Mouse (Mus musculus): ENCODE data around the gene Errfi1. TPM values are rescaled to one million over a fixed set of nuclear protein-coding genes. Genes with fewer than 3 reads are reported as not detected.

The Errfi1 gene
- polyA plus RNA-seq, 1 experiment from 2014 or later, result 41.4 TPM

GRCm38 (mm10) chr4:150854839-150855246 is 1.1 kb downstream of the Errfi1 start:
- WGBS (ENCODE audit: insufficient replicate concordance), result under 1% methylated on average over 58 of the region's 59 CpGs
- Histone ChIP-seq H3K27me3 (ENCODE audit: control insufficient read depth, insufficient read depth, low read depth, low read length) (peaks cover 23% of the 10 kb centered on the region), H3K9ac (ENCODE audit: low read depth, low read length) (peak overlapping the region; percentile 69), H3K9me3 (replicated peaks; ENCODE audit: control insufficient read depth, low read length) (no peaks in the 10 kb centered on the region), H3K4me2 (ENCODE audit: low read depth, low read length) (peak overlapping the region; percentile 69), H3K4me1 (ENCODE audit: control insufficient read depth, low read depth, low read length) (peaks cover 6% of the 10 kb centered on the region), H3K4me3 (ENCODE audit: low read depth, low read length) (peak overlapping the region; percentile 64), H3K36me3 (ENCODE audit: control insufficient read depth, insufficient read depth) (no peaks in the 10 kb centered on the region), H3K27ac (ENCODE audit: low read length) (peak overlapping the region; percentile 76)
- ATAC-seq (ENCODE audit: low read depth), result peak; percentile 61

- Histone ChIP-seq H3K27me3 (ENCODE audit: control insufficient read depth, insufficient read depth, low read depth, low read length) (peaks cover 23% of the 10 kb centered on the region), H3K9me3 (replicated peaks; ENCODE audit: control insufficient read depth, low read length) (no peaks in the 10 kb centered on the region), H3K36me3 (ENCODE audit: control insufficient read depth, insufficient read depth) (no peaks in the 10 kb centered on the region), H3K9ac (ENCODE audit: low read depth, low read length) (peak overlapping the region; percentile 69), H3K27ac (ENCODE audit: low read length) (peak overlapping the region; percentile 67), H3K4me3 (ENCODE audit: low read depth, low read length) (peak overlapping the region; percentile 64), H3K4me2 (ENCODE audit: low read depth, low read length) (peak overlapping the region; percentile 69), H3K4me1 (ENCODE audit: control insufficient read depth, low read depth, low read length) (peaks cover 6% of the 10 kb centered on the region)
- WGBS (ENCODE audit: insufficient replicate concordance), result 1% methylated on average over 30 of the region's 43 CpGs
- ATAC-seq (ENCODE audit: low read depth), result no peak
Measured at GRCm38 (mm10) chr4:150855346-150855745, 1.6 kb downstream of the Errfi1 start.

- no peak overlapping the region for H3K27ac ChIP-seq (ENCODE audit: low read length)
- H3K4me1 ChIP-seq (ENCODE audit: control insufficient read depth, low read depth, low read length), result no peaks in the 10 kb centered on the region; the same call in 1 of the 2 replicates
- no peak overlapping the region; the same call in 1 of the 2 replicates for H3K4me2 ChIP-seq (ENCODE audit: low read depth, low read length)
- peaks cover 7% of the 10 kb centered on the region for H3K27me3 ChIP-seq (ENCODE audit: control insufficient read depth, insufficient read depth, low read depth, low read length)
- ATAC-seq (ENCODE audit: low read depth), result no peak
- H3K4me3 ChIP-seq (ENCODE audit: low read depth, low read length), result no peak overlapping the region
- WGBS (ENCODE audit: insufficient replicate concordance), result 48% methylated on average over 4 of the region's 4 CpGs
- no peaks in the 10 kb centered on the region for H3K36me3 ChIP-seq (ENCODE audit: control insufficient read depth, insufficient read depth)
- H3K9ac ChIP-seq (ENCODE audit: low read depth, low read length), result no peak overlapping the region
- H3K9me3 ChIP-seq (replicated peaks; ENCODE audit: control insufficient read depth, low read length), result no peaks in the 10 kb centered on the region
Measured at GRCm38 (mm10) chr4:150860526-150860925, 6.8 kb downstream of the Errfi1 start.

GRCm38 (mm10) chr4:150861161-150861560 is 7.4 kb downstream of the Errfi1 start:
- Histone ChIP-seq H3K36me3 (ENCODE audit: control insufficient read depth, insufficient read depth) (no peaks in the 10 kb centered on the region), H3K4me2 (ENCODE audit: low read depth, low read length) (no peak overlapping the region), H3K9ac (ENCODE audit: low read depth, low read length) (no peak overlapping the region), H3K4me3 (ENCODE audit: low read depth, low read length) (no peak overlapping the region), H3K27me3 (ENCODE audit: control insufficient read depth, insufficient read depth, low read depth, low read length) (peaks cover 3% of the 10 kb centered on the region; the same call in 1 of the 2 replicates), H3K4me1 (ENCODE audit: control insufficient read depth, low read depth, low read length) (no peaks in the 10 kb centered on the region; the same call in 1 of the 2 replicates), H3K9me3 (replicated peaks; ENCODE audit: control insufficient read depth, low read length) (no peaks in the 10 kb centered on the region), H3K27ac (ENCODE audit: low read length) (no peak overlapping the region)
- whole genome bisulfite sequencing (ENCODE audit: insufficient replicate concordance), result 71% methylated on average over 2 of the region's 2 CpGs
- ATAC-seq (ENCODE audit: low read depth), result no peak

GRCm38 (mm10) chr4:150862626-150863375 is 9.1 kb downstream of the Errfi1 start:
- no peaks in the 10 kb centered on the region for H3K27me3 ChIP-seq (ENCODE audit: control insufficient read depth, insufficient read depth, low read depth, low read length)
- ATAC-seq (ENCODE audit: low read depth), result no peak
- no peak overlapping the region for H3K4me2 ChIP-seq (ENCODE audit: low read depth, low read length)
- WGBS (ENCODE audit: insufficient replicate concordance), result 41% methylated on average over 8 of the region's 8 CpGs
- H3K9ac ChIP-seq (ENCODE audit: low read depth, low read length), result no peak overlapping the region
- H3K4me3 ChIP-seq (ENCODE audit: low read depth, low read length), result no peak overlapping the region
- H3K36me3 ChIP-seq (ENCODE audit: control insufficient read depth, insufficient read depth), result peaks cover 4% of the 10 kb centered on the region; the same call in 1 of the 2 replicates
- H3K27ac ChIP-seq (ENCODE audit: low read length), result no peak overlapping the region
- no peaks in the 10 kb centered on the region for H3K9me3 ChIP-seq (replicated peaks; ENCODE audit: control insufficient read depth, low read length)
- H3K4me1 ChIP-seq (ENCODE audit: control insufficient read depth, low read depth, low read length), result no peaks in the 10 kb centered on the region; the same call in 1 of the 2 replicates

GRCm38 (mm10) chr4:150865371-150865770 is 11.7 kb downstream of the Errfi1 start:
- H3K4me2 ChIP-seq (ENCODE audit: low read depth, low read length), result no peak overlapping the region
- H3K4me3 ChIP-seq (ENCODE audit: low read depth, low read length), result no peak overlapping the region
- no peaks in the 10 kb centered on the region for H3K9me3 ChIP-seq (replicated peaks; ENCODE audit: control insufficient read depth, low read length)
- ATAC-seq (ENCODE audit: low read depth), result no peak
- peaks cover 4% of the 10 kb centered on the region; the same call in 1 of the 2 replicates for H3K36me3 ChIP-seq (ENCODE audit: control insufficient read depth, insufficient read depth)
- no peak overlapping the region for H3K27ac ChIP-seq (ENCODE audit: low read length)
- H3K27me3 ChIP-seq (ENCODE audit: control insufficient read depth, insufficient read depth, low read depth, low read length), result no peaks in the 10 kb centered on the region
- H3K4me1 ChIP-seq (ENCODE audit: control insufficient read depth, low read depth, low read length), result no peaks in the 10 kb centered on the region; the same call in 1 of the 2 replicates
- H3K9ac ChIP-seq (ENCODE audit: low read depth, low read length), result no peak overlapping the region

GRCm38 (mm10) chr4:150866069-150866468 is 12.3 kb downstream of the Errfi1 start:
- H3K36me3 ChIP-seq (ENCODE audit: control insufficient read depth, insufficient read depth), result peaks cover 4% of the 10 kb centered on the region; the same call in 1 of the 2 replicates
- no peak overlapping the region for H3K4me2 ChIP-seq (ENCODE audit: low read depth, low read length)
- no peak overlapping the region for H3K9ac ChIP-seq (ENCODE audit: low read depth, low read length)
- no peaks in the 10 kb centered on the region for H3K27me3 ChIP-seq (ENCODE audit: control insufficient read depth, insufficient read depth, low read depth, low read length)
- no peak for ATAC-seq (ENCODE audit: low read depth)
- no peaks in the 10 kb centered on the region for H3K9me3 ChIP-seq (replicated peaks; ENCODE audit: control insufficient read depth, low read length)
- no peak overlapping the region for H3K4me3 ChIP-seq (ENCODE audit: low read depth, low read length)
- no peak overlapping the region for H3K27ac ChIP-seq (ENCODE audit: low read length)
- WGBS (ENCODE audit: insufficient replicate concordance), result 79% methylated on average over 11 of the region's 11 CpGs
- H3K4me1 ChIP-seq (ENCODE audit: control insufficient read depth, low read depth, low read length), result peaks cover 3% of the 10 kb centered on the region; the same call in 1 of the 2 replicates

- Histone ChIP-seq H3K9me3 (replicated peaks; ENCODE audit: control insufficient read depth, low read length) (no peaks in the 10 kb centered on the region), H3K4me2 (ENCODE audit: low read depth, low read length) (no peak overlapping the region), H3K36me3 (ENCODE audit: control insufficient read depth, insufficient read depth) (peaks cover 4% of the 10 kb centered on the region; the same call in 1 of the 2 replicates), H3K4me1 (ENCODE audit: control insufficient read depth, low read depth, low read length) (peaks cover 4% of the 10 kb centered on the region), H3K27ac (ENCODE audit: low read length) (no peak overlapping the region), H3K9ac (ENCODE audit: low read depth, low read length) (no peak overlapping the region), H3K27me3 (ENCODE audit: control insufficient read depth, insufficient read depth, low read depth, low read length) (no peaks in the 10 kb centered on the region), H3K4me3 (ENCODE audit: low read depth, low read length) (no peak overlapping the region)
- 74% methylated on average over 9 of the region's 12 CpGs for WGBS (ENCODE audit: insufficient replicate concordance)
- no peak for ATAC-seq (ENCODE audit: low read depth)
Measured at GRCm38 (mm10) chr4:150866494-150866893, 12.8 kb downstream of the Errfi1 start.

GRCm38 (mm10) chr4:150868161-150868560 is 14.4 kb downstream of the Errfi1 start:
- no peak for ATAC-seq (ENCODE audit: low read depth)
- no peak overlapping the region for H3K4me3 ChIP-seq (ENCODE audit: low read depth, low read length)
- WGBS (ENCODE audit: insufficient replicate concordance), result 62% methylated on average over 6 of the region's 6 CpGs

More at GRCm38 (mm10) chr4:150868161-150868560, 14.4 kb downstream of the Errfi1 start:
- H3K27ac ChIP-seq (ENCODE audit: low read length), result no peak overlapping the region
- peaks cover 9% of the 10 kb centered on the region for H3K4me1 ChIP-seq (ENCODE audit: control insufficient read depth, low read depth, low read length)
- no peaks in the 10 kb centered on the region for H3K27me3 ChIP-seq (ENCODE audit: control insufficient read depth, insufficient read depth, low read depth, low read length)
- H3K9ac ChIP-seq (ENCODE audit: low read depth, low read length), result no peak overlapping the region
- H3K4me2 ChIP-seq (ENCODE audit: low read depth, low read length), result no peak overlapping the region
- no peaks in the 10 kb centered on the region for H3K9me3 ChIP-seq (replicated peaks; ENCODE audit: control insufficient read depth, low read length)
- H3K36me3 ChIP-seq (ENCODE audit: control insufficient read depth, insufficient read depth), result peaks cover 4% of the 10 kb centered on the region; the same call in 1 of the 2 replicates
